Mouse (Mus musculus) neural tube, embryonic 15.5 days (tissue): ENCODE measurements around the gene Cnot3. TPM values are rescaled to one million over a fixed set of nuclear protein-coding genes. Genes with fewer than 3 reads are reported as not detected.

Experiments
- ATAC-seq: fragments of 200-750 bp; cut with Nextera tagmentation; 2 replicates; pipeline ENCODE4 v1.8.0; 2017; ENCODE audit warnings: mild to moderate bottlenecking, moderate TSS enrichment, moderate library complexity; ENCODE audit not compliant: low FRiP score
- H3K27ac ChIP-seq: fragments of 300-500 bp; sonication (generic); replicated peaks from 2 replicates; pipeline ENCODE4 v1.5.1; 2015; ENCODE audit warnings: mild to moderate bottlenecking, inconsistent platforms
- H3K27me3 ChIP-seq: fragments of 300-500 bp; sonication (generic); replicated peaks from 2 replicates; pipeline ENCODE4 v1.6.1; 2015; ENCODE audit warnings: inconsistent platforms
- H3K36me3 ChIP-seq: fragments of 300-500 bp; sonication (generic); 2 replicates; pipeline ENCODE4 v1.6.1; 2015; ENCODE audit warnings: inconsistent platforms
- H3K4me1 ChIP-seq: fragments of 300-500 bp; sonication (generic); 2 replicates; pipeline ENCODE4 v1.6.1; 2015; ENCODE audit warnings: inconsistent platforms
- H3K4me2 ChIP-seq: fragments of 300-500 bp; sonication (generic); 2 replicates; pipeline ENCODE4 v1.6.1; 2015; ENCODE audit warnings: inconsistent platforms, mild to moderate bottlenecking, moderate library complexity
- H3K4me3 ChIP-seq: fragments of 300-500 bp; sonication (generic); replicated peaks from 2 replicates; pipeline ENCODE4 v1.5.1; 2015; ENCODE audit warnings: mild to moderate bottlenecking, inconsistent platforms
- H3K9ac ChIP-seq: fragments of 300-500 bp; sonication (generic); replicated peaks from 2 replicates; pipeline ENCODE4 v1.6.1; 2015; ENCODE audit warnings: mild to moderate bottlenecking, inconsistent platforms
- H3K9me3 ChIP-seq: fragments of 300-500 bp; sonication (generic); replicated peaks from 2 replicates; pipeline ENCODE4 v1.6.1; 2016; ENCODE audit warnings: inconsistent platforms
- WGBS: fragments of 180-500 bp; shearing (Covaris S2); methylation state at CpG from one replicate; pipeline ENCODE4 v1.1.7; 2015; ENCODE audit warnings: mixed read lengths; 5-methylcytosine and 5-hydroxymethylcytosine counted together
- polyA plus RNA-seq: library from polyadenylated mRNA; unstranded; fragments of >200 nt; fragmentation: Nextera tagmentation; extraction: Ambion mirVana; gene quantifications from 2 replicates; pipeline ENCODE4 v1.2.1, GENCODE M21; 2015

Gene Cnot3
- polyA plus RNA-seq, 1 experiment from 2014 or later, result 36.4 TPM

DNA sequence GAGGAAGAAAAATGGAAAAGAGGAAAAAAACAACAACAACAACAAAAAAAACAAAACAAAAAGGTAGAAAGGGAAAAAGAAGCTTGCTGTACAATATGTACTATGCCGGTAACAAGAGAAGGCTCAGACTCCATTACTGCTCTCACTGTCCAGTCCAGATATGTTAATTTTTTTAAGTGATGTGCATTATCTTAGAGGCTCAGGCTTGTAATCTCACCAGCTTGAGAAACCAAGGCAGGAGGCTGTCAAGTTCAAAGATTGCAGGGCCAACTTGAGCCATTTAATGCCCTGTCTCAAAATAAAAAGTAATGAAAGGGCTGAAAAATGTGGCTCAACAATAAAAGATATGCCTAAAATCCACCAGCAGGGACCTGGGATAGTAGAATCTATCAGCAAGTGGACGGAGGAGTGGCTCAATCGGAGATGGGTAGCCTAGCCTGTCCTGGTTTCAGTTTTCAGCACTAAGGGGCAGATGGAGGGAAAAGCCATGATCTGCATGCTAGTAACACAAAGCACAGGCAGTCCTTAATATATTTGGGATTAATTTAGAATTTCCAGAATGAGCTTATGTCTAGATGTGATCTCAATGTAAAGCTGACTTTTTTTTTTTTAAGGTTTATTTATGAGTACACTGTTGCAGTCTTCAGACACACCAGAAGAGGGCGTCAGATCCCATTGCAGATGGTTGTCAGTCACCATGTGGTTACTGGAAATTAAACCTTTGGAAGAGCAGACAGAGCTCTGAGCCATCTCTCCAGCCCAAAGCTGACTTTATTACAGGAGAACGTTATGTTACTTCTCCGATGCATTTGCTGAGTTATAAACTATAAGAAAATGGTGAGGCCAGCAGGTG, 28.5 kb upstream of the Cnot3 start:
- no peak overlapping the region for H3K9ac ChIP-seq
- H3K36me3 ChIP-seq, result peaks cover 18% of the 10 kb centered on the region
- H3K4me2 ChIP-seq, result peak overlapping the region; percentile 84
- H3K27ac ChIP-seq, result peak overlapping the region; percentile 64; the same call in 1 of the 2 replicates
- H3K27me3 ChIP-seq, result no peaks in the 10 kb centered on the region; the same call in 1 of the 2 replicates
- peak; percentile 63 for ATAC-seq
- no peaks in the 10 kb centered on the region for H3K9me3 ChIP-seq
- peak overlapping the region; percentile 64 for H3K4me3 ChIP-seq
- WGBS, result 43% methylated on average over 6 of the region's 6 CpGs
- H3K4me1 ChIP-seq, result peaks cover 19% of the 10 kb centered on the region

DNA sequence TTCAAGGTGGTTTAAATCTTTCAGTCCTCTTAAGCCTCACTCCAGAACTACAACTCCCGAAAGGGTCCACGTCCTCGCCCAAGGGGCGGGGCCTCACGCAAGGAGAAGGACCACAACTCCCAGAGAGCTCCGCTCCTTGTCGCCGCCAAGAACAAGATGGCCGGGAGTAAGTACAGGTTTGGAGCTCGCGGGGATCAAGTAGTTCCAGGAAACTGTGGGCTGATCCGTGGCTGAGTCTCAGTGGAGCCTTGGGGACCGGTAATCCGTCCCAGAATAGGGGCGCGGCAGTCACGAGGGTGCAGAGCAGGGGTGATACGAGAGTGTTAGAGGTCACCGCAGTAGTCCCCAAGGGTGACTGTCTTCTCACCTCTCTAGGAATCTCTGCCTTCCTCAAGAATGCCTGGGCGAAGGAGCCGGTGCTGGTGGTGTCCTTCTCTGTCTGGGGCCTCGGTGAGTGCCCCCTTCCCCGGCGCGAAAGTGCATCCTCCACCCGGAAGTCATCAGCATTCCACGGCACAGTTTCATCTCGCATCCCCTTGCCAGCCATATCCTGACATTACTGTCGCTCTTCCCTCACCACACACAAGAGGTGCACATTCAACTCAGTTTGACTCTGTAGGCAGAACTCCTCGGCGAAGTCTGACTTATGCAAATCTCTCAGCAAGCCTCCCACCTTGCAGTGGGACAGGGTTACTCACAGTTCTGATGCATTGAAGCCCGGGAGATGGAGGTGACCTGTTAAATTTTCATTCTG, 27.6 kb upstream of the Cnot3 start, which contains the start of gene Ndufa3:
Gene Ndufa3, plus strand, starts transcription at position 132 of the 754 bp plus-strand sequence.
- Histone ChIP-seq H3K4me3 (peak within 1 kb of the TSS; percentile 64), H3K36me3 (peaks cover 24% of the 10 kb centered on the region), H3K4me1 (peaks cover 19% of the 10 kb centered on the region), H3K9ac (peak within 1 kb of the TSS; percentile 69), H3K9me3 (no peaks in the 10 kb centered on the region), H3K4me2 (peak within 1 kb of the TSS; percentile 84), H3K27ac (peak within 1 kb of the TSS; percentile 83), H3K27me3 (no peaks in the 10 kb centered on the region; the same call in 1 of the 2 replicates)
- 1% methylated on average over 32 of the region's 32 CpGs for WGBS
- ATAC-seq, result peak; percentile 96

DNA sequence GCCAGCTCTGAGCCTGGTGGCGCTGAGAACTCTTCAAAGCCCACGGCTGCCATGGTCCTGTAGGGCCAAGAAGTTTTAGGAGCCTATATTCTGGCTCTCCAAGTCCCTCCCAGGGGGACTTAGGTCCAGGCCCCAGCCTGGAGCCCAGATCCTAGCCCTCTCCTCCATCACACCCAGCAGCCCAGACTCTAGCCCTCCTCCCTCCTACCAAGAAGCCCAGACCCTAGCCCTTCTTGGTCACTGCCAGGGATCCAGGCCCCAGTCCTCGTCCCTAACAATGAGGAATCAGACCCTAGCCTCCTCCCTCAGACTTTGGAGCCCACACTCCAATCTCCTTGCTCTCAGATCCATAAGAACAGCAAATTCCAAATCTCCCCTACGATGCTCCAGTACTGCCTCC, 16.0 kb upstream of the Cnot3 start:
- ATAC-seq, result peak; percentile 51
- WGBS, result 28% methylated on average over 4 of the region's 4 CpGs
- no peaks in the 10 kb centered on the region for H3K27me3 ChIP-seq

DNA sequence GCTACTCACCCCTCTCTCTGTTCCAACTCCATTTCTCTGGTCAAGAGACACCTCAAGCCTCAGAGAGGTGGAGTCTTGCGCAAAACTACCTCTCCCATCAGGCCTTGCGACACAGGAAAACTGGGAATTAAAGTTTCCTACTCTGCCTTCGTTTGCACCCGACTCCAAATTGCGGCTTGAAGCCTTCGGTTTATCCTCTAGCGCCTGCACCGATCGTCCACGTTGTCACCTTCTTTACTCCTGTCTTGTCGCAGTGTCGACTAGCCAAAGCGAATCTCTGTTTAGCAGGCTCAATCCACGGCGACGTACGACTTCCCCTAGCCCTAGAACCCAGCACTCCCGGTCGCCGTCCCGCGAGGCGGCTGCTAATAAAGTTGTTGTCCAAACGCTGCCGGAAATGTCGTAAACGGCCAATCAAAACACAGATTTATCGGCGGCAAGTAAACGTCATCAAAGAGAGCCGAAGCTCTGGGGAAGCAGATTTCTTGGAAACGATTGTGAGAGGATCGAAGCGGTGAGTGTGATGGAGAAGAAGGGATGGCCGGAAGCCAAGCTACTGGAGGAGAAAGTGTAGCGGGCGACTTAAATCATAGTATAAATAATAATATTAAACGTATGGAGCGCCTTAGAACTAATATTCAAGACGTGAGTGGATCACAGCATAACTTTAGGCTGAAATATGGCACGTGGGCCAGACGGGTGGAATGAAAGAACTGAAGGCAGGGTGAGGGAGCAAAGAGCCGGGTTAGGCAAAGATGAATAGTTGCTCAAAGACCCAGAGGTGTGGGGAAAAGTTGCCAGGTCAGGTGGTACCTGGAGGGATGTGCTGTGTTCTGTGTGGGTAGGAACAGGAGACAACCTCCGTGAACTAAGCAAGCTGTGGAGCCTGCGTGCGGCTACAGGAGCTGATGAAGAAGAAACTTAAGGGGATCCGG, 15.3 kb upstream of the Cnot3 start, which contains the start of the genes Tfpt and Prpf31:
Gene Tfpt, minus strand, starts transcription at position 387 of the 935 bp plus-strand sequence.
Gene Prpf31, plus strand, starts transcription at position 443 of the 935 bp plus-strand sequence.
- peak; percentile 89 for ATAC-seq
- peaks cover 34% of the 10 kb centered on the region for H3K4me1 ChIP-seq
- no peaks in the 10 kb centered on the region for H3K27me3 ChIP-seq
- H3K36me3 ChIP-seq, result peaks cover 35% of the 10 kb centered on the region
- peak within 1 kb of the TSS; percentile 99 for H3K4me2 ChIP-seq
- H3K27ac ChIP-seq, result peak within 1 kb of the TSS; percentile 92
- H3K9ac ChIP-seq, result peak within 1 kb of the TSS; percentile 79
- under 1% methylated on average over 47 of the region's 47 CpGs for WGBS
- H3K4me3 ChIP-seq, result peak within 1 kb of the TSS; percentile 74
- no peaks in the 10 kb centered on the region for H3K9me3 ChIP-seq

More for the DNA sequence above, 16.0 kb upstream of the Cnot3 start:
- H3K36me3 ChIP-seq, result peaks cover 36% of the 10 kb centered on the region
- peak overlapping the region; percentile 92 for H3K27ac ChIP-seq
- peak overlapping the region; percentile 99 for H3K4me2 ChIP-seq
- peak overlapping the region; percentile 79 for H3K9ac ChIP-seq
- H3K4me3 ChIP-seq, result peak overlapping the region; percentile 74
- H3K9me3 ChIP-seq, result no peaks in the 10 kb centered on the region
- H3K4me1 ChIP-seq, result peaks cover 34% of the 10 kb centered on the region

DNA sequence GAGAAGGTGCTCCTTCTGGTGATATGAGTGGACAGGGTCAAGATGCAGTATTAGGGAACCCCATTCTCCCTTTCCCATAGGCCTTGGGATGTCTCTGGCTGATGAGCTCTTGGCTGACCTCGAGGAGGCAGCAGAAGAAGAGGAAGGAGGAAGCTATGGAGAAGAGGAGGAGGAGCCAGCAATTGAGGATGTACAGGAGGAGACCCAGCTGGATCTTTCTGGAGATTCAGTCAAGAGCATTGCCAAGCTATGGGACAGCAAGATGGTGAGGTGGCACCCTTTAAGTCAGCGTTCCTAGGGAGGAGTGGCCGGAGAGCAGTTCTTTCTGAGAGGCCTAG, 14.6 kb upstream of the Cnot3 start:
- Histone ChIP-seq H3K4me3 (peak overlapping the region; percentile 74), H3K9me3 (no peaks in the 10 kb centered on the region), H3K27me3 (no peaks in the 10 kb centered on the region), H3K4me2 (peak overlapping the region; percentile 99), H3K36me3 (peaks cover 35% of the 10 kb centered on the region), H3K9ac (peak overlapping the region; percentile 72), H3K27ac (no peak overlapping the region), H3K4me1 (peaks cover 34% of the 10 kb centered on the region)
- 71% methylated on average over 3 of the region's 3 CpGs for WGBS
- 0 out of 2 replicates have a peak, but pooled peaks have one; percentile 4 for ATAC-seq

DNA sequence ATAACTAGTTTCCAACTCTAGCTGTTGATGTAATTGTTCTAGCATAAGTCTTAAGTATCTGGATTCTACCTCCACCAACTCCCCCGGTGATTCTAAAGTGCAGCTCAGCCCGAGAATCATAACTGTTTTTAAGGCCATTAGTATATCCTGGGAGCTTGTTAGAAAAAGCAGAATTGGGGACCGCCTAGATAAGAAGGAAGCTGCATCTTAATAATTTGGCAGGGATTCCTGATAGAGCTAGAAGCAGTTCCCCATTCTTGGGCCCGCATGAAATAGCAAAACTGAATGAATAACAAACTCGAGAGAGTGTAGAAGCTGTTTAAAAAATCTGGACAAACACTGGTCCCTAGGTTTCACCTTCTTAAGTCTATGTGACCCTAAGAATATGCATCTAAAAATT, 1.7 kb upstream of the Cnot3 start:
- WGBS, result 71% methylated on average over 5 of the region's 5 CpGs
- H3K36me3 ChIP-seq, result peaks cover 23% of the 10 kb centered on the region
- peak overlapping the region; percentile 40; the same call in 1 of the 2 replicates for H3K9ac ChIP-seq
- H3K4me2 ChIP-seq, result peak overlapping the region; percentile 80
- no peak overlapping the region for H3K27ac ChIP-seq
- ATAC-seq, result no peak
- peaks cover 32% of the 10 kb centered on the region for H3K4me1 ChIP-seq
- H3K9me3 ChIP-seq, result no peaks in the 10 kb centered on the region
- H3K27me3 ChIP-seq, result no peaks in the 10 kb centered on the region
- no peak overlapping the region for H3K4me3 ChIP-seq

DNA sequence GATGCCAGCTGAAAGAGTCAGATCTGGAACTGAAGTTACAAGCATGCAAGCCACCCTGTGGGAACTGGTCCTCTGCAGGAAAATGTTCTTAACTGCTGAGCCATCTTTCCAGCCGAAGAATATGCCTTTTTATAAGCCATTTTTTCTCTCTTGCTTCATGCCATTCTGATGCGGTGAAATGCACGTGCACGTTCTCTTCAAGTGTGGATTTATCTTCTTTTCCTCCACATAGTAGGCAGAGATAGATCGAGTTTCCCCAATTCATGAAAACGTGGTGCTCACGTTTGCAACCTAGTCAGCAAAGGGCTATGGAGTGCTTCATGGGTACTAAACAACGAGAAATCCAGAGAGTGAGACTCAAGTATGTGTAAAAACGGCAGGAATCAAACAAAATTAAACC, 1.2 kb upstream of the Cnot3 start:
- H3K9me3 ChIP-seq, result no peaks in the 10 kb centered on the region
- peak overlapping the region; percentile 76 for H3K27ac ChIP-seq
- peak overlapping the region; percentile 91 for H3K4me3 ChIP-seq
- peak overlapping the region; percentile 40 for H3K9ac ChIP-seq
- no peak for ATAC-seq
- H3K4me2 ChIP-seq, result peak overlapping the region; percentile 80
- peaks cover 36% of the 10 kb centered on the region for H3K4me1 ChIP-seq
- WGBS, result 20% methylated on average over 9 of the region's 9 CpGs
- no peaks in the 10 kb centered on the region for H3K27me3 ChIP-seq
- H3K36me3 ChIP-seq, result peaks cover 19% of the 10 kb centered on the region

DNA sequence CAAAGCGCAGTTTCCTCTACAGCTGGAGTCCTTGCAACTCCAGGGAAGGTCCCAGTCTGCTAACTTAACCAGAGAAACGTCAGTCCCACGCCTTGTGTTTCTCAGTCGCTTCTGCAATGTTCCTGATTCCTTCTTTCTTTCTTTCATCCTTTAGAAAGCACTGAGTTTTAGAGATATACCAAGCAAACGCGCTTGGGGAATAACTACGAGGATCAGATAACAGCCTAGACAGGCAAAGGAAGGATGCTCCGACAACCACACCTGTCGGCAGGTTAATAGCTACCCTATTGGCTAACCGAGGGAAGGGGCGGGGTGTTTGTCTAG, 758 bp upstream of the Cnot3 start:
- peak; percentile 0; the same call in 1 of the 2 replicates for ATAC-seq
- peak overlapping the region; percentile 91 for H3K4me3 ChIP-seq
- H3K9ac ChIP-seq, result peak overlapping the region; percentile 40
- peak overlapping the region; percentile 76 for H3K27ac ChIP-seq
- peaks cover 16% of the 10 kb centered on the region for H3K36me3 ChIP-seq
- 1% methylated on average over 11 of the region's 11 CpGs for WGBS
- no peaks in the 10 kb centered on the region for H3K27me3 ChIP-seq
- H3K4me2 ChIP-seq, result peak overlapping the region; percentile 80
- H3K4me1 ChIP-seq, result peaks cover 41% of the 10 kb centered on the region
- no peaks in the 10 kb centered on the region for H3K9me3 ChIP-seq

DNA sequence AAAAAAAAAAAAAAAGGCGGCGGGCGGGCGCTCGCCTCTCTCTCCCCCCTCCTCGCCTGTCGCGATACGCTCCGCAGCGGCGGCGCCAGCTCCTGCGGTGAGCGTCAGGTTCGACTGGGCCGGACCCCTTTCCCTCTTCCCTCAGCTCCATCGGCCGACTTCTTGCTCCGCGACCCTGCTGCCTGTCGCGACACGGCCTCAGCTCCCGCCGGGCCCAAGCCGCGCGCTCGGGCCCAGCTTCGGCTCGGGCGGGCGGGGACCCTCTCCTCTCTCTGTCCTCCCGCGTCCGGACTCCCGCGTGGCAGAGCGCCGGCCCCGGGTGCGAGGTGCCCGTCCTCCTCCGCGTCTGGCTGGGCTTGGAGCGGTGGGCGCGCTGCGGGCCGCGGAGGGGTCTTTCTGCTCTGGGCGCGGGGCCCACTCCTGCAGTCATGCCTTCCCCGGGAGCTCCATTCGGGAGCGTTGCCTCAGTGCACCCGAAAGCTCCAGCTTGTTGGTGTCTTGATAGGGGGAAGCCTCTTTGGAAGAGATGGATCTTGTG, 489 bp downstream of the Cnot3 start:
- Histone ChIP-seq H3K27me3 (no peaks in the 10 kb centered on the region), H3K4me2 (peak overlapping the region; percentile 75), H3K9me3 (no peaks in the 10 kb centered on the region), H3K4me1 (peaks cover 45% of the 10 kb centered on the region), H3K27ac (peak overlapping the region; percentile 97), H3K4me3 (peak overlapping the region; percentile 91), H3K9ac (peak overlapping the region; percentile 99), H3K36me3 (peaks cover 13% of the 10 kb centered on the region)
- WGBS, result 0% methylated on average over 48 of the region's 58 CpGs
- ATAC-seq, result peak; percentile 12

DNA sequence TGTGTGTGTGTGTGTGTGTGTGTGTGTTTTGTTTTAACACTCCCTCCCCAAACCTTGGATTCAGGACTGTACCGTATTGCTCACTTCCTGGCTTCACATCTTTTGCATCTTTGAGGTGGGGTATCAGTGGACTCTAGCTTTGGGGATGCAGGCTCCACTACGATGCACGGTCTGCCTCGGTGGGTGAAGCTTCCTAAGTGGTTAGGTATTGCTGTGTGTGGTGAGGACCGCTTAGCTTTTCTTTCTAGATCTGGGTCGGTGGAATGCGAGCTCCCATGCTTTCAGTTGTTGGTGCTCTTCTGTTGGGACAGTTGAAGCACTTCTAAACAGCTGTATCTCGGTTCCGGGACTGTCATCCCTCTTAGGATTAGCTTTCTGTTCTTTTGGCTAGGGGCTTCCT, 1.1 kb downstream of the Cnot3 start:
- no peak for ATAC-seq
- Histone ChIP-seq H3K36me3 (peaks cover 13% of the 10 kb centered on the region), H3K4me3 (peak overlapping the region; percentile 91), H3K4me2 (peak overlapping the region; percentile 75), H3K27me3 (no peaks in the 10 kb centered on the region), H3K9me3 (no peaks in the 10 kb centered on the region), H3K9ac (peak overlapping the region; percentile 99), H3K4me1 (peaks cover 45% of the 10 kb centered on the region), H3K27ac (peak overlapping the region; percentile 97)
- WGBS, result 19% methylated on average over 9 of the region's 9 CpGs
